Mouse (Mus musculus) thymus, adult 2 months (tissue): ENCODE results near the gene Adamtsl3.

ENCODE experiments used
- CTCF ChIP-seq: fragments of 200-500 bp; IDR thresholded peaks from 2 replicates; pipeline ENCODE4 v1.5.1; 2012; ENCODE audit warnings: mild to moderate bottlenecking, control low read depth, low read length, moderate library complexity, borderline replicate concordance; ENCODE audit not compliant: control insufficient read depth, poor library complexity, insufficient read depth; ENCODE audit errors: extremely low read depth
- POLR2A ChIP-seq: fragments of 200-500 bp; IDR thresholded peaks from 2 replicates; pipeline ENCODE4 v1.6.1; 2012; ENCODE audit warnings: mild to moderate bottlenecking, low read length, control low read depth, moderate library complexity; ENCODE audit not compliant: control insufficient read depth, poor library complexity, insufficient read depth; ENCODE audit errors: extremely low read depth

DNA sequence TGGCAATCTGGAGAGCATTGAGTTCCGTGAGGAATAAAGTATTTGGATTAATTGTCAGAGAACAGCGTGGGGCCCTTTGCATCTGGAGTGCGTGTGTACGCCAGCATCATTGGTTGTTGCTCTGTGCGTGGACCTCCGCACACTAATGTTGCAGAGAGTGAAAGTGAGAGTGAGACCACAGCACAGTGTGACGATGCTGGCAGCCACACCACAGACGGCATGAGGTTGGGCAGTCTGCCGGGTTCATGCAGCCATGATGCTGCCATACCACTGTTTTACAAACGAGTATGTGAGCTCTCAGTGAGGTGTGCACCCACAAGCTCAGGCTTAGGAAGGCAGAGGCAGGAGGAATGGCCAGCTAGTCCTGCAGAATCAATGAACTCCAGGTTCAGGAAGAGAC lies 41.4 kb upstream of the Adamtsl3 start:
- TF ChIP-seq CTCF (no peak), POLR2A (no peak)
